Mouse (Mus musculus): ENCODE results near the gene Hist1h2ap.

DNA sequence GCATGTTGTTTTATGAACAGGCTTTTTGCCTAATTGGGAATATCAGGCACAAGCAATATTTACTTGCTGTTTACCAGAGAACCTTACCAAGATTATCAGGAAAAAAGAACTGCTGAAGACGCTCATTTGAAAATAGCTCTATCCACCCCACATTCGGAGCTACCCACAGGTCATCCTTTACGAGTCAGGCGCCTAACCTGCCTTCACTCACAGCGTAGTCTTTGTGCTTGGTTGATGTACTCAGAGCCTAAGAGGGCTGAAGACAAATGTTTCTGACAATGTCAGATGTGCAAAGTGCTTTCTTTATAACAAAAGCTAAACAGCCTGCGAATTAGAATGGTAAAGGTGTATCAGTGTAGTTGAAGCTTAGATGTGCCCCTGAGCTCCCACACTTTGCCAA, 49.0 kb downstream of the Hist1h2ap start:
- TF ChIP-seq CTCF (IDR thresholded peaks at IDR 0.05; ENCODE audit: borderline replicate concordance, extremely low read depth, insufficient read depth, insufficient read length) (no peak), POLR2A (IDR thresholded peaks at IDR 0.05; ENCODE audit: borderline replicate concordance, extremely low read depth, insufficient read depth, insufficient read length, poor library complexity, severe bottlenecking) (no peak)

Measured in brain, embryonic 14.5 days (tissue).